In genomic region chr6:91738058-91738457, GRCm38 (mm10) we compare ENCODE assay signal across 10 mouse cellular contexts. TPM values are rescaled to one million over a fixed set of nuclear protein-coding genes. Genes with fewer than 3 reads are reported as not detected.
DNase-seq lines count a peak whose midpoint lies in the region; ATAC-seq and TF ChIP-seq lines count a peak whose summit lies in the region.
"Had no signal": no experiment of that assay in that cellular context is flagged by ENCODE, and none has a peak within 500 bp of the region (broad histone marks: within the 10 kb centered on the region; RNA-seq: fewer than 3 reads in every experiment).

No protein-coding gene starts in this region.

- ATAC-seq in kidney, embryonic 15.5 days (replicated peaks; ENCODE audit: low FRiP score) = no peak
- peak; percentile 55 for ATAC-seq in intestine, embryonic 14.5 days (replicated peaks; ENCODE audit: low FRiP score, low TSS enrichment, low read depth)
- no peak for ATAC-seq in activated CD4-positive, CD25-positive, alpha-beta regulatory T cell, adult 4 months
- ATAC-seq in hindbrain, postnatal 0 days = no peak
- ATAC-seq: CD4-positive, CD25-positive, alpha-beta regulatory T cell, adult 4 months had no signal

- H3K4me2 ChIP-seq in kidney, embryonic 15.5 days = no peak overlapping the region
- no peak overlapping the region for H3K4me2 ChIP-seq in intestine, embryonic 14.5 days (ENCODE audit: low read length)
- H3K4me2 ChIP-seq in hindbrain, postnatal 0 days (ENCODE audit: low read depth, low read length) = no peak overlapping the region

- peak; percentile 69 for DNase-seq in kidney, adult 11 months
- DNase-seq in embryonic facial prominence, embryonic 10.5 days (ENCODE audit: low spot score) = no peak
- peak; percentile 64 for DNase-seq in intestine, embryonic 14.5 days (ENCODE audit: low spot score)
- peak; percentile 53 for DNase-seq in lung, postnatal 14 days
- DNase-seq in urinary bladder, postnatal 4 days (ENCODE audit: low spot score in 2 of 2) = no peak
- no peak for DNase-seq in hindbrain, postnatal 0 days (ENCODE audit: low spot score)
- DNase-seq: layer of hippocampus, postnatal 36 days had no signal

- no peak for TF ChIP-seq CTCF in hindbrain, postnatal 0 days (IDR thresholded peaks at IDR 0.05; ENCODE audit: low read depth)

- no peaks in the 10 kb centered on the region for H3K27me3 ChIP-seq in kidney, embryonic 15.5 days
- H3K27me3 ChIP-seq in embryonic facial prominence, embryonic 10.5 days (replicated peaks; ENCODE audit: low read depth, poor library complexity, severe bottlenecking) = no peaks in the 10 kb centered on the region
- no peaks in the 10 kb centered on the region for H3K27me3 ChIP-seq in intestine, embryonic 14.5 days (replicated peaks; ENCODE audit: control insufficient read depth, insufficient read depth, low read length)
- H3K27me3 ChIP-seq in hindbrain, postnatal 0 days (ENCODE audit: insufficient read depth, low read length) = no peaks in the 10 kb centered on the region

- H3K4me3 ChIP-seq in kidney, embryonic 15.5 days (replicated peaks) = no peak overlapping the region
- H3K4me3 ChIP-seq in embryonic facial prominence, embryonic 10.5 days = no peak overlapping the region
- no peak overlapping the region for H3K4me3 ChIP-seq in intestine, embryonic 14.5 days (ENCODE audit: low read depth, low read length)
- H3K4me3 ChIP-seq in hindbrain, postnatal 0 days (ENCODE audit: low read length) = no peak overlapping the region

- H3K4me1 ChIP-seq in kidney, embryonic 15.5 days = peaks cover 21% of the 10 kb centered on the region
- peaks cover 24% of the 10 kb centered on the region for H3K4me1 ChIP-seq in embryonic facial prominence, embryonic 10.5 days
- H3K4me1 ChIP-seq in intestine, embryonic 14.5 days (replicated peaks; ENCODE audit: control insufficient read depth, insufficient read depth, low read length) = 0 out of 2 replicates have a peak, but pooled peaks cover 4% of the 10 kb centered on the region
- H3K4me1 ChIP-seq in hindbrain, postnatal 0 days (ENCODE audit: insufficient read depth, low read length) = no peaks in the 10 kb centered on the region

- no peaks in the 10 kb centered on the region for H3K9me3 ChIP-seq in kidney, embryonic 15.5 days (replicated peaks)
- H3K9me3 ChIP-seq in embryonic facial prominence, embryonic 10.5 days = no peaks in the 10 kb centered on the region
- H3K9me3 ChIP-seq in intestine, embryonic 14.5 days (ENCODE audit: control insufficient read depth, low read length) = no peaks in the 10 kb centered on the region
- H3K9me3 ChIP-seq in hindbrain, postnatal 0 days (ENCODE audit: low read length) = no peaks in the 10 kb centered on the region

- no peak overlapping the region; the same call in 1 of the 2 replicates for H3K27ac ChIP-seq in kidney, embryonic 15.5 days
- peak overlapping the region; percentile 51 for H3K27ac ChIP-seq in embryonic facial prominence, embryonic 10.5 days (replicated peaks)
- H3K27ac ChIP-seq in intestine, embryonic 14.5 days (ENCODE audit: low read depth) = no peak overlapping the region
- H3K27ac ChIP-seq in hindbrain, postnatal 0 days = no peak overlapping the region

- H3K9ac ChIP-seq in kidney, embryonic 15.5 days = no peak overlapping the region
- H3K9ac ChIP-seq in intestine, embryonic 14.5 days (ENCODE audit: low read length) = no peak overlapping the region
- no peak overlapping the region for H3K9ac ChIP-seq in hindbrain, postnatal 0 days (replicated peaks; ENCODE audit: low read length)

- peaks cover 97% of the 10 kb centered on the region for H3K36me3 ChIP-seq in kidney, embryonic 15.5 days
- H3K36me3 ChIP-seq in embryonic facial prominence, embryonic 10.5 days (replicated peaks) = peaks cover 98% of the 10 kb centered on the region
- peaks cover 87% of the 10 kb centered on the region for H3K36me3 ChIP-seq in intestine, embryonic 14.5 days (ENCODE audit: control insufficient read depth, insufficient read depth, low read length)
- peaks cover 48% of the 10 kb centered on the region for H3K36me3 ChIP-seq in hindbrain, postnatal 0 days (ENCODE audit: insufficient read depth, low read length)

- 37% methylated on average over 5 of the region's 5 CpGs for WGBS in kidney, embryonic 15.5 days
- WGBS in embryonic facial prominence, embryonic 10.5 days = 48% methylated on average over 5 of the region's 5 CpGs
- 41% methylated on average over 5 of the region's 5 CpGs for WGBS in intestine, embryonic 14.5 days
- WGBS in hindbrain, postnatal 0 days = 30% methylated on average over 5 of the region's 5 CpGs

RNA-seq across cellular contexts. Expression of gene Slc6a6, which starts 54.2 kb away (rescaled TPM):
- 84.0 and 87.2 TPM in 2 replicates for polyA plus RNA-seq in kidney, embryonic 15.5 days (2015; fragmentation: Nextera tagmentation; extraction: Ambion mirVana)
- 55.5 and 59.2 TPM in 2 replicates for polyA plus RNA-seq in embryonic facial prominence, embryonic 10.5 days (2016; fragmentation: Nextera tagmentation; extraction: Ambion mirVana)
- 69.0 and 74.0 TPM in 2 replicates for polyA plus RNA-seq in intestine, embryonic 14.5 days (2014; fragmentation: Nextera tagmentation; extraction: Ambion mirVana)
- 10 to 100 TPM; 34.3 to 47.9 TPM for polyA plus RNA-seq in activated CD4-positive, CD25-positive, alpha-beta regulatory T cell, adult 4 months (2017; shearing (Covaris generic))
- total RNA-seq in hindbrain, postnatal 0 days (2014; rRNA removed) = 78.2 and 85.6 TPM in 2 replicates
- 116 and 119 TPM in 2 replicates for polyA plus RNA-seq in hindbrain, postnatal 0 days (2015; fragmentation: Nextera tagmentation; extraction: Ambion mirVana)

Comparison
In these comparisons a context has a peak if more than half of its experiments do, and no peak if none do; other contexts are left out.
1. DNase-seq: peak in kidney, adult 11 months (single experiment), intestine, embryonic 14.5 days (single experiment) and lung, postnatal 14 days (single experiment); none in embryonic facial prominence, embryonic 10.5 days (single experiment), urinary bladder, postnatal 4 days (0 of 2) and hindbrain, postnatal 0 days (single experiment).